Mouse (Mus musculus) megakaryocyte-erythroid progenitor cell, adult 5-6 weeks (primary cell): Measurements from ENCODE around the gene Tmem94. TPM values are rescaled to one million over a fixed set of nuclear protein-coding genes. Genes with fewer than 3 reads are reported as not detected.

Experiments
- ATAC-seq: replicated peaks from 2 replicates; pipeline ENCODE4 v1.8.0; 2016; ENCODE audit warnings: mild to moderate bottlenecking, inconsistent platforms; ENCODE audit not compliant: severe bottlenecking, poor library complexity, low FRiP score, low TSS enrichment
- total RNA-seq, 2 experiments: library from RNA; stranded (forward) in 1 of 2; stranded (reverse) in 1 of 2; fragments of 200-1000, 215-1000 nt in 1 of 2; fragments of >200 nt in 1 of 2; fragmentation: Nextera tagmentation in 1 of 2; gene quantifications; 2 replicates each; pipeline ENCODE4 v1.2.3; 2014 to 2017

Tmem94 gene
- total RNA-seq, 2 experiments from 2014 or later = 15.1 to 29.0 TPM

DNA sequence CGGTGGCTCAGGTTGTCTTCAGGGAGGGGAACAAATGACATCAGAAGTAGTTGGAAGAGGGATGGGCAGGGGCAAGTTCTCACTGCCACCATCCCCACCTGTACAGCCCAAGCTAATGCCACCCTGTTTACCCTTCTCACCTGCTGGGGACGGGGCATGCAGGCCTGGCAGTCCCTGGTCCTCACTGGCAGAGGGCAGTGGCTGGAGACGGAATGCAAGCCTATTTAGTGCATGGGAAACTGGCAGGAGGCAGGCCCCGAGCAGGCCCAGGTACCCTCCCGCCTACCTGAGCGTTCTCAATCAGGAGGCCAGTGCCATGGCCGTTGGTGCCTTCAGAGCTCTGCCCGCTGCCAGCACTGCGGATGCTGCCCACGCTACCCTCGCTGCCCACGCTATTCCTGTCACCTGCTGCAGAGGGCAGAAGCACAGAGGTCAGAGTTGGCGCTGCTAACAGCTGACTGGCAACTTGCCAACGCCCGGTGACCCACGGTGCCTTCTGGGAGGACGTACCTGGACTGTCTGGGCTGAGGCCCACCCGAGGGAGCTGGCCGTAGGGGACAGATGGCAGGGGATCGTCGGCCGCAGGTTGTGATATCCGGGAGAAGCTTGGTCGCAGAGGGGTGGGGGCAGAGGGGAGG is 38.0 kb downstream of the Tmem94 start:
- ATAC-seq = no peak

DNA sequence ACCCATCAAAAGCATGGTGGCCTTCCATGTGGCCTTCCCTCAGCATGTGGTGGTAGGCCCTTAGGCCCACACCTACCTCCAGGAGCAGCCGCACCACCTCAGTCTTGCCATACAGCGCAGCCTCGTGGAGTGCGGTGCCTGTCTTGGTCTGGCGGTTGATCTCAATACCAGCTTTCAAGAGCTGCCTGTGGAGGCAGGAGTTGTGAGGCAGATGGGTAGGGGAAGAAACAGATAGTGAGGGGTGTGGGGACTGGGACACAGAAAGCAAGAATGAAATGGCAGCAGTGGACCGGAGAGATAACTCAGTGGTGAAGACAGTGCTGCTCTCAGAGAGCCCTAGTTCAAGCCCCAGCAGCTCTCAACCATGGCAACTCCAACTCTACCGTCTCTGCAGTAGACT is 39.8 kb downstream of the Tmem94 start:
- ATAC-seq = peak; percentile 90

DNA sequence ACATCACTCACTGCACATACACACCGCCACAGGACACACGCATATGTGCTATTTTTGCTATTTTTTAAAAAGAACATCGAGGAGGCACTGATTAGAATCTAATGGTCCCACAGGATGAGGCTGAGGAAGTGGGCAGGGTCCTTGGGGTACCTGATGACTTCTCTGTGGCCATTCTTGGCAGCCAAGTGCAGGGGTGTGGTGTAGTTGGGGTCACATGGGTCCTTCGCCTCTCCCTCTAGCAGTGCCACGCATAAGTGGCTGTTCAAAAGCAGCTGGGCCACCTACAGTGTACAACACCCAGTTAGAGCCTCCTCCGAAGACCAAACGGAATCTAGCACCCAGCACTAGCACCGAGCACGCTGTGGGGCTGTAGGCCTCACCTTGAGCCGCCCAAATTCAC is 40.9 kb downstream of the Tmem94 start:
- ATAC-seq = no peak

DNA sequence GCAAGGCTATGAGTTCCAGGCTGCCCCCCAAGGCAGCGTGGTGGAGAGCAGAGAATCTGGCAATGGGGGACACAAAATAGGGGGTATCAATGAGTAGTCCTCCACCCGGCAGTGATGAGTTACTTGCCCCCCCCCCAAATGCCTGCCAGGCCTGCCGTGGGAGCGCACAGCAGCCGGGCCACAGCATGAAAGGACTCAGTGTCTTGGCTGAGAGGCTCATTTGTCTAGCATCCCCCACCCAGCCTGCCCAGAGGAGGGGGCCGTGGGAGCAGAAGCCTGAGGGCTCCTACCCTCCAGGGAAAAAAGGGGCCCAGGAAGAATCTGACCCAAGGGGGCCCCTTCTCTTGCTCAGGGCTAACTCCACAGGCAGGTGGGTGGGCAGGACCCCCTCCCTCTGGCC is 42.1 kb downstream of the Tmem94 start:
- ATAC-seq = no peak

DNA sequence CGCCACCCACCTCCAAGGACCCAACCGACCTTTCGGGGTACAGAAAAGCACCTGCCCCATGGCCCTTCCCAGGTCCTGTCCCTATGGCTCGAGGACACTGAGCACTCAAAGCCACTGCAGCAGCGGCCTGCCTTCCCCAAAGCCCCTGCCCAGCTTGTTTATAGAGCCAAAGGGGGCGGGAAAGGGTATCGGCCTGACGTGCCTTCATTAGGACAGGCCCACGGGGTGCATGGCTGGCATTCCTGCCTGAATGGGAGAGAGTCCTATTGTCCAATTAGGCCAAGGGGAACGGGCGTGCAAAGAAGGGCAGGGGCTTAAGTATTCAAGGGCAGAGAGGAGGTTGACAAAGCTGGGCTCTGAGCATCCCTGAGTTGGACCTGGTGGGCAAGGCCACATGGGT is 42.7 kb downstream of the Tmem94 start:
- no peak for ATAC-seq

DNA sequence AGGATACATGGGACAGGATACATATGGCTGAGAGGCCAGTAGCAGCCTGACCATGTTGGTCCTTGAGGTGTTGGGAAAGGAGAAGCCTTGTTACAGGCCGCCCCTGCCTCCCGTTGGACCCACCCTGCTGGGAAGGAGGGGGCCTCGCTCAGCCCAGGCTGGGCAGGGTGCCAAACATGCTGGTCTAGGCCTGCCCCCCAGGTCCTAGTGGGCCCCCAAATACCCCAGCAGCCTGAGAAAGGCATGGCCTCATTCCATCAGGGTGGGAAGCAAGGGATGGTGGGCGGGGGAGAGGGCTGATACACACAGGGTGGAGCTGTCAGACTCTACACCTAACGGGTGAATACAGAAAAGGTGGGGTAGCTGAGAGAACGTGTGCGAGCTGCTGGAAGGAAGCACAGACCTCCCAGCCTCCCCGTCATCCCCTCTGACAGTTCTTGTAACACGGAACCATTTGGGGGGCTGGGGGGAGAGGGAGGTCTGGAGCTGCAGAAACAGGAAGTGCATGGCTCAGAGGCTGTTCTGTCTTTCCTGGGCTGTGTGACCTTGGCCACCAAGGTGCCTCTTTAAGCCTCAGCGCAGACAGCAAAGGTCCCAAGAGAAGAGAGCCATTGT is 43.6 kb downstream of the Tmem94 start:
- ATAC-seq = no peak

DNA sequence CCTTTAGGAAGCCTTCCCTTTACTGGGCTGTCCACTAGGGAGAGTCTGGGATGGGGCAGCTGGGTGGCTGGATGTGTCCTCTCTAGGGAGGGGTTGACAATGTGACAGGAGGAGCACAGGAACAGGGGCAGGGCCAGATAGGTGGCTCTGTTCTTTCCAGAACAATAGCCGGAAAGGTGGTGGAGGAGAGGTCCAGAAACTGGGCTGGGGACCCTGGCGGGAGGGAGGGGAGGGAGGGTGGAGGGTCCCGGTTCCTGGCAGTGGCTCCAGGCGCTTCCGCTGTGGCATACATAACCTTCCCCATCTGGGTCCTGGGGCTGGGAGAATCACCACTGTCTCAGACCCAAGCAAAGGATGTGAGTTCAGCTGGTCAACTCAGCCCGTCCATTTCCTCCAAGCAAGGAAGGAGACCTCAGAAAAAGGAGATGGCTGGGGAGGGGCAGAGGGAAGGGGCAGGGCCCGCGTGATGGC is 44.1 kb downstream of the Tmem94 start:
- ATAC-seq = no peak

DNA sequence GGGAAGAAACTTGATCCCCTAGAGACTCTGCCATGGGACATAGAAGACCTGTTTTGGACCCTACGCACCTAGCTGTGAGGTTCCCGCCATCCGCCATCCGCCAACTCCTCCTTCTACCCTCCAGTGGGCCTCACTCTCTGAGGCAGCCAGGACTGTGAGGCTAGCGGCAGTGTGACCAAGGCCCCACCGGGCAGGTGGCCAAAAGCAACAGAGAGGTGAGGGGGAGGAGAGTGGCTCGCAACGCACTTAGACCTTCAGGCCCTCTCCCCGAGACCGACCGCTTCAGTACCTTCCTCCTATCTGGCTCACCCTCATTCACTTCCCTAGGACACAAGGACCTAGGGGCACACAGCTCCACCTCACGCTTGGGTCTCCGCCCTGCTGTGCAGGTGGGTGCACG is 45.1 kb downstream of the Tmem94 start:
- ATAC-seq = no peak

DNA sequence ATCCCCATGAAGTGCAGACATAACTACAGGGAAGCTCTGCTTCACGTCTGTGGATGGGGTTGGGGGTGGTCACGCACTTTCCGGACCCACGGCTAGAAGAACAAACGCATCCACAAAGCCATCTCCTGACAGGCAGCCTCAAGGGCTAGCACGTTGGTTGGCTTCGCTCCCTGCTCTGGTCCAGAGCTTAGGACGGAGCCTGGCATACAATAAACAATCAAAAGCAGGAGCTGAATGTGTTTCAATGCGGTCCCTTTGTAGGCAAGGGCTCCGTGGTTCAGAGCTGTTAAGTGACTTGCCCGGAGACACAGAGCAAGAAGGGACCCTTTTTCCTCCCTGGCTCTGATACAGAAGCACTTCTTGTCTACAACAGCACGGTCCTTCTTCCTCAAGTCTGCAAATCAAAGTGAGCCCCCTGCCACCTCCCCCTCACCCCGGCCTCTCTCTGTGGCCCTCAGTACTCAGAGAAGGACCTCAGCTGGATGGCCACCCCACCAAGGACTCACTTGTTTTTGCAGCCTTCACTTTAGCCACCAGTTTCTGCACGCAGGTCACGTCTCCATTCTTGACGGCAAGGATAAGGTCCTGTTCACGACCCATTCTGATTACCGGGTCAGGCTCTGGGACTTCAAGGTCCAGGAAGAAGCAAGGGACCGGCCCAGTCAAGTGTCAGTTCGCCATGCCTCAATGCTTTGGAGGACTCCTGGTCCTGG is 46.3 kb downstream of the Tmem94 start:
- ATAC-seq = no peak

DNA sequence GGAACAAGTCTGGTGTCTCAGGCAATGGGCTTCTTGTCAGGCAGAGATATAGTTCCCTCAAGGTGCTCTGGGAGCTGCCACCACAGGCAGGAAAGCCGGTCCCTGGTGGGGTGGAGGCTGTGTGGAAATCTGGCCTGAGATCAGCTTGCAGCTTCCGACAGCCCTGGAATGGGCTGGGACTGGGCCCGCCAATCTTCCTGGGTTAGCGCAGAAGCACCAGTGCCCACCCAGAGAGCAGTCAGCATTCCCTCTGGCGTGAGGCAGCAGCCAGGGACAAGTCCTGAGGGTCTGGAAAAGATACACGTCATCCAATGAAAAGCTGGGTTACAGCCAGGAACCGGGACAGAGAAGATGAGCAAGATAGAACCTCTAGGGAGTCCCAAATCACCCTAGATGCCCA is 46.9 kb downstream of the Tmem94 start:
- ATAC-seq = no peak

DNA sequence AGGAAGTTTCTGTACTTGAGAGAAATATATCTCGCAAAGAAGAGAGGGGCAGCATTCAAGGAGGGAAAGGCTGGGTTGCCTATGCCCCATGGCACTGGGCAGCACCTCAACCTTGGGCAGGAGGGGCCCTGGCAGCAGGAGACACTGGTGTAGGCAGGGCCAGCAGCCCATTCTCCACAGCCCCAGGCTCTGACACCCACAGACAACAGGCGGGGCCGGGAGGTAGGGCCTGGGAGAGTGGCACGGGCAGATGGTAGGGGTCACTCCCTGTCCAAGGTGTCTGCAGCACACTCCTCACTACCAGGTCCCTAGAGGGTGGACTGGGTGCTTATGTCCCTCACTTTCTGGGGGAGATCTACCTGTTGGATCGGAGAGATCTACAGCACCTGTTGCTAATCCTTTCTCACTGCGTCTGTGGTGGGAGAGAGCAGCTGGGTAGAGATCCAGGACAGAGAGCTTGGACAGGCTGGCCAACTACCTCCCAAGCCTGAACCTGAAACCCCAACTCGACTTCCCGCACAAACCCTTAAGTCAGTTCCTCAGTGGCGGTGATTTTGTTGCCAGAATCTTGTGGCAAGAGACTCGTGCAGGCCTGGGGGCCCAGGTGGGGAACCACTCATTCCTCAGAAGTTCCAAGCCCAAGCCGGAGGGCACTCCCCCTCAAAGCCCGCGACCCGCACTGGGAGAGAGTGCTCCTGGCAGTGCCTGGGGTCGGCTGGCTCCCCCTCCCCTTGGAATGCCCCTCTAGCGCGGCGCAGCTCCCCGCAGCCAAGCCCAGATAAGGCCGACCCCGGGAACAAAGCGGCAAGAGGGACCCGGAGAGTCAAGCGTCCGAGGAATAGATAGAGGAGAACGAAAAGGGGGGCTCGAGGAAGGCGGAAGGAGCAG is 47.5 kb downstream of the Tmem94 start:
- no peak for ATAC-seq

DNA sequence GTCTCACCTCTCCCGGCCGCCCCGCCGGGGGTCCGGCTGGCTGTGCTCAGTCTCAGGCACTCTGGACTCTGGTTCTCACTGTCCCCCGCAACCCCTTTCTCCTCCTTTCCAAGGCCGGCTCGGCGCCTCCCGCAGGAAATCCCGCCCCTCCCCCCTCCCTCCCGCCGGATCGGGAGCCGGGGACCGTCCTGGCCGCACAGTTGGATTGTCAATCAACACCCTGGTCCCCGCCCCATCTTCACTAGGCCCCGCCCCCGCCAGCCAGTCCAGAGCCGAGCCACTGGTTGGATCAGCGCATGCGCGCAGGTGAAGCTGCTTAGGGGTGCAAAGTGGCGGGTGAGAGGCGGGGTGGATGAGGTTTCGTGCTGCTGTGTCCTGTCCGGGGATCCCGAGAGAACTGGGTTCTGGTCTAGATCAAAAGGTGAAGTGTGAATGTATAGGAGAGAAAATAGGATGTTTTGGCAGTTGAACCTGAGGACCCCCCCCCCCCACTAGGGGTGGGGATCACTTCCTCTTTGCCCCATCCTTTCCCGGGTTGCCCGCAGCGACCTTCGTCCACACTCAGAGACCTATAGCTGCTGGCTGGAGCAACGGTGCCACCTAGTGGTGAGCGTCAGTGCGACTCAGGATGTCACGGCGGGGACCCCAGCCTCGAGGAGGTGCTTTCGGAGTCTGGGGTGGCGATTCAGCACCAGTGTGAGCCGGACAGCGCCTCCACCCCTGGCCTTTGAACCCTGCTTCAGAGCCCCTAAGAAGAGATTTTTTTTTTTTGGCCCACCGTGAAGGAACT is 48.5 kb downstream of the Tmem94 start, which contains the start of gene Caskin2:
Gene Caskin2, minus strand, starts transcription at position 133 of the 790 bp plus-strand sequence.
- ATAC-seq = peak; percentile 87

DNA sequence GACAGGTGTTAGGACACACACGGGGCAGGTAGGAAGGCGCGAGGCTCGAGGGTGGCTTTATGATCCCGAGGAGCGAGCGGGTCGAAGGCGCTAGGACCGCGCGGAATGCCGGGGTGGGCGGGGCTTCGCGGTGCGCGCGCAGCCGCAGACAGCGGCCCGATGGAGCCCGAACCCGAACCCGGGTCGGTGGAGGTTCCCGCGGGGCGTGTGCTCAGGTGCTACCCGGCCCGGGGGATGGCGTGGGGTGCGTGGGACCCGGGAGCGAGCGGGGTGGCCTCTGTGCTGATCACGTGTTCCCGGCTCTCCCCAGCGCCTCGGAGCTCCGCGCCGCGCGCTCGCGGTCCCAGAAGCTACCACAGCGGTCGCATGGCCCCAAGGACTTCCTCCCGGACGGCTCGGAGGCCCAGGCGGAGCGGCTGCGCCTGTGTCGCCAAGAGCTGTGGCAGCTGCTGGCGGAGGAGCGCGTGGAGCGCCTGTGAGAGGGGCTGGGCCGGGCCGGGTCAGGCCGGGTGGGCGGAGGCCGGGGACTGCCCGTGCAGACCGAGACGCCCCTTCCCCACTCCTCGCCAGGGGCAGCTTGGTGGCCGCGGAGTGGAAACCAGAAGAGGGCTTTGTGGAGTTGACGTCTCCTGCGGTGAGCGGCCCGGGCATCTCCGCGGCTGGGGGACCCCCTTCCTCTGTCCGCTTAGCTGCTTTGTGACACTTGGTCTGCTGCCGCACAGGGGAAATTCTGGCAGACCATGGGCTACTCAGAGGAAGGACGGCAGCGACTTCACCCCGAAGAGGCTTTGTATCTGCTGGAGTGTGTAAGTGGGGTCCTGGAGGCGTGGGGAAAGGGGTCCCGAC is 49.6 kb downstream of the Tmem94 start, which contains the start of gene Tsen54:
Gene Tsen54, plus strand, starts transcription at position 120 of the 846 bp plus-strand sequence.
- ATAC-seq = peak; percentile 26; the same call in 1 of the 2 replicates

DNA sequence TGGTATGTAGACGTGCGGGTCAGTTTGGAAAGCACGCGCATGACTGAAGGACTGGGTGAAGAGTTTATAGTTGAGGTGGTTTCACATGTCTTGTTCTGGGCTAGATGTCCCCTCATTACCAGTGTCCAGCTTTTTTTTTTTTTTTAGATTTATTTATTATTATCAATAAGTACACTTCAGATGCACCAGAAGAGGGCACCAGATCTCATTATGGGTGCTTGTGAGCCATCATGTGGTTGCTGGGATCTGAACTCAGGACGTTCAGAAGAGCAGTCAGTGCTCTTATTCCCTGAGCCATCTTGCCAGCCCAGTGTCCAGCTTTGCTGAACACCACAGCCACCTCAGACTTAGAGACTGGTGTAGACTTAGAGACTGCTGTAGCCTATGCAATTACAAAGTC is 52.1 kb downstream of the Tmem94 start:
- no peak for ATAC-seq

DNA sequence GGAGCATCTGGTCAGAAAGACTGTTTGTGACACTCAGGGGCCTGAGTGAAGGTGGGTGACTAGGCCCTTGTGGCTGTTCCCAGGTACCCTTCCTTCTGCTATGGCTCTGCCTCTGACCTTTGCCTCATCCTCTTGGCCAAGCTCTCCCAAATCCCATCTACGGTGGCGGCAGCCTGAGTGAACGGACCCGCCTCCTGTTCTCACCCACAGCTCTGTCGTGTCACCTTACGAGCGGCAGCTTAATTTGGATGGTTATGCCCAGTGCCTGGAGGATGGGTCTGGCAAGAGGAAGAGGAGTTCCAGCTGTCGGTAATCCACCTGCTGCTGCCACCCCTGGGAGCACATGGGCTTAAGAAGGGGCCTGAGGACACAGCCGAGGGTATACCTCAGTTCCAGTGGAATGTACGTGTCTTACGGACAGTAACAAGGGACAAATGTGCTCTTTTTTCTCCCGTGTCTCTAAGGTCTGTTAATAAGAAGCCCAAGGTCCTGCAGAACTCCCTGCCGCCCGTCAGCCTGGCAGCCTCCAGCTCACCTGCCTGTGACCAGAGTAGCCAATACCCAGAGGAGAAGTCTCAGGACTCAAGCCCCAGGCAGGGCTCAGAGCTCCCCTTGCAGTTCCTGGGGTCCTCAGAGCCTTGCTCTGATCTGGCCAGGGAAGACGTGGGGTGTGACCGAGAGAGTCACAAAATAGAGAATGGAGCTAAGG is 54.8 kb downstream of the Tmem94 start:
- no peak for ATAC-seq

DNA sequence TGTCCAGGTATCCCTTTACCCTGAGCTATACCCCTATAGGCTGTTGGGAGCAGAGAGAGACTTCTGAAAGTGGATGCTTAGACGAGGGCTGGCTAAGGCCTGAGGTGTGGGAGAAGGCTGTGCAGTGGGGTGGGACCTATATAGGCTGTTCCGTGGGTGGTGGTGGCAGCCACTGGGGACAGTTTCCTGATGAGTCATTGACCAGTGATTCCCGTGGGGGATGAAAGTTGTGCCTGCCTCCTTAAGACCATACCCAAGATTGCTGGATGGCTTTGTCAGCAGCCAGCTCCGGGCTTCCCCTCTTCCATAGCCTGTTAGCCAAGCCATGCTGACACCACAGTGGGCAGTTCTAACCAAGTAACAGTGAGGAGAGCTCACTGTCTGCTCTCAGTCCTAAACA is 55.8 kb downstream of the Tmem94 start:
- no peak for ATAC-seq
